Mouse (Mus musculus) embryonic fibroblast, embryonic 13.5 days (primary cell): Measurements from ENCODE around the gene Acer1.

Source experiments
- CTCF ChIP-seq: IDR thresholded peaks from 2 replicates; pipeline ENCODE4 v1.5.1; 2011; ENCODE audit warnings: mild to moderate bottlenecking, control low read depth, low read length, moderate library complexity, borderline replicate concordance; ENCODE audit not compliant: insufficient read depth
- POLR2A ChIP-seq: IDR thresholded peaks from 2 replicates; pipeline ENCODE4 v1.6.1; 2011; ENCODE audit warnings: low read depth, mild to moderate bottlenecking, control low read depth, low read length, moderate library complexity

DNA sequence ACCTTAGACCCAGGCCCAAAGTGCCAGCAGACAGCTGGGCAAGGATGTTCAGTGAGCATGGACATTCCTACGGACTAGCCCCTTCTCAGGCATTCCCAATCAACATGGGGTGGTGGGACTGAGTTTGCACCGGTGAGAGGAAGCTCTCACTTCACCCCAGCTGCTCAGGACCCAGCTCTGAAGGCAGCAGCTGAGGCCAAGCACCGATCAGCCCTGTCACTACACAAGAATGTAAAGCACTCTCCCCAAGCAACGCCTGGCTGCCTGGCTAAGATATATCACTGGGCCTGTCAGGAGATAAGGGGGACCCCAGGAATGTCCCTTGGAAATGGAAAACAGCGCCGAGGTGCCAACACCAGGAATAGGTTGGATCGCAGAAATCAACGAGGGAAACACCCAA, 19.3 kb upstream of the Acer1 start:
- TF ChIP-seq CTCF = no peak
- no peak for TF ChIP-seq POLR2A
